Mouse (Mus musculus): ENCODE results near the gene Rab11fip4. TPM values are rescaled to one million over a fixed set of nuclear protein-coding genes. Genes with fewer than 3 reads are reported as not detected.

Gene Rab11fip4
- polyA plus RNA-seq, 1 experiment from 2014 or later = 16.2 TPM

GRCm38 (mm10) chr11:79640940-79641733, 50.1 kb downstream of the Rab11fip4 start:
- no peaks in the 10 kb centered on the region for H3K9me3 ChIP-seq
- 58% methylated on average over 8 of the region's 8 CpGs for WGBS
- no peak overlapping the region for H3K27ac ChIP-seq
- H3K36me3 ChIP-seq = no peaks in the 10 kb centered on the region
- H3K4me2 ChIP-seq = no peak overlapping the region
- H3K9ac ChIP-seq (replicated peaks) = no peak overlapping the region
- H3K4me3 ChIP-seq (replicated peaks) = no peak overlapping the region
- H3K27me3 ChIP-seq = no peaks in the 10 kb centered on the region
- ATAC-seq (ENCODE audit: insufficient number of reproducible peaks, insufficient read depth, low FRiP score, low TSS enrichment, low read depth) = no peak
- H3K4me1 ChIP-seq (replicated peaks) = peaks cover 48% of the 10 kb centered on the region

DNA sequence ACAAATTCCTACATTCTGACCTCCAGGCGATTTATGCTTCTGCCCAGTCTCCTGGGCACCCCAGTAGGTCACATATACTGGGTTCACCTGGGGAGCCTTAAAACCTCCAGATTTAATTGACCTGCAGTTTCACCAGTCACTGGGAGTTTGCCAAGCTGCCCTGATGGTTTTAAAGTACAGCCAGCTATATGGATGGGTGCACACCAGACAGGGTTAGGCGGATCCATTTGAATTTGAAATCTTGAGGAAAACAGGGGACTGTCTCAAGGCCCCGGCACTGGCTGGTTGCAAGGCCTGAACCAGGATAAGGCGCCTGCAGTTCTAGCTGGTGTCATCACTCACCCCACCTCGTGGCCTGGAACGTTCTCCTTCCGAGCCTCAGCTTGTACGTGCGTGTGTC, 52.7 kb downstream of the Rab11fip4 start:
- no peaks in the 10 kb centered on the region for H3K27me3 ChIP-seq
- no peak overlapping the region for H3K9ac ChIP-seq (replicated peaks)
- H3K27ac ChIP-seq = no peak overlapping the region
- peaks cover 69% of the 10 kb centered on the region for H3K4me1 ChIP-seq (replicated peaks)
- 56% methylated on average over 9 of the region's 9 CpGs for WGBS
- ATAC-seq (ENCODE audit: insufficient number of reproducible peaks, insufficient read depth, low FRiP score, low TSS enrichment, low read depth) = no peak
- no peak overlapping the region for H3K4me2 ChIP-seq
- H3K4me3 ChIP-seq (replicated peaks) = no peak overlapping the region
- no peaks in the 10 kb centered on the region for H3K36me3 ChIP-seq
- no peaks in the 10 kb centered on the region for H3K9me3 ChIP-seq

DNA sequence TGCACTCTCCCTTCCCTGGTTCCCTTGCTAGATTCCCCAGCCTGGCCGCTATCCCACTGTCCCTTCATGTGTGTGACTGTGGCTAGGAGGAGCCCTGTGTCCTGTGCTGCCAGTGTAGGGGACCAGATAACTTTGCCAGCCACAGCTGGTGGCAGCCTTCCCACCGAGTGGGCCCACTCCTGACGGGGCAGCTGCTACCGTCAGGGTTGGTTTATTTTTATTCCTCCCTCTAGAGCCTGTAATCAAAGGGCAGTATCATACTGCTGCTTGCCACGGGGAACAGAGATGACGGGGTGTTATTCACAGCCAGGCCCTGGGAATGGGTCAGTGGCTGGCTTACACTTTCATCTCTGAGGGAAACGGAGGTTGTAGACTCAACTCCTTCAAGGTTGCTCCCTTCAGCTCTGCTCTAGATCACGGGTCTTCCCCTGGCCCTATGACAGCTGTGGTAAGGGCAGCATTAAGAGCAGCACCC, 53.7 kb downstream of the Rab11fip4 start:
- H3K4me1 ChIP-seq (replicated peaks) = peaks cover 76% of the 10 kb centered on the region

DNA sequence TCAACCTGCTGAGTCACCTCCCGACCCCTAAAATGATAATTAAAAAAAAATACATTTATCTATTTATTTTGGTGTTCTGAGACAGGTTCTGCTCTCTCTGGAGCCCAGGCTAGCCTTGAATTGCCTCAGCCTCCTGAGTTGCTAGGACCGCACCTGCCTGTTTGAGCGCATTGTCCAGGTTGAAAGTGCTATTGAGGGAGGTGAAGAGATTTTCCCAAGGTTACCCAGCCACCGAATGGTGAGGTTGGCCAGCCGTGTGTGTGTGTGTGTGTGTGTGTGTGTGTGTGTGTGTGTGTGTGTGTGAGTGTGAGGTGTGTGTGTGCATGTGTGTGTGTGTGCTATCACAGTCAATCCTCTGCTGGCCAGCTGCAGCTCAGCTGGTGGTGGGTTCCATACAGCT, 55.0 kb downstream of the Rab11fip4 start:
- Histone ChIP-seq H3K4me2 (no peak overlapping the region), H3K27ac (no peak overlapping the region), H3K36me3 (no peaks in the 10 kb centered on the region), H3K9ac (replicated peaks) (no peak overlapping the region), H3K9me3 (no peaks in the 10 kb centered on the region), H3K4me1 (replicated peaks) (peaks cover 76% of the 10 kb centered on the region), H3K27me3 (no peaks in the 10 kb centered on the region), H3K4me3 (replicated peaks) (no peak overlapping the region)
- no peak for ATAC-seq (ENCODE audit: insufficient number of reproducible peaks, insufficient read depth, low FRiP score, low TSS enrichment, low read depth)
- 58% methylated on average over 5 of the region's 5 CpGs for WGBS

More for the DNA sequence above, 53.7 kb downstream of the Rab11fip4 start:
- Histone ChIP-seq H3K36me3 (no peaks in the 10 kb centered on the region), H3K27me3 (no peaks in the 10 kb centered on the region), H3K9ac (replicated peaks) (no peak overlapping the region), H3K4me3 (replicated peaks) (no peak overlapping the region), H3K9me3 (no peaks in the 10 kb centered on the region), H3K27ac (0 out of 2 replicates have a peak overlapping the region, but pooled peaks have one; percentile 2), H3K4me2 (no peak overlapping the region)
- 32% methylated on average over 8 of the region's 8 CpGs for WGBS
- ATAC-seq (ENCODE audit: insufficient number of reproducible peaks, insufficient read depth, low FRiP score, low TSS enrichment, low read depth) = no peak

GRCm38 (mm10) chr11:79646467-79647070, 55.6 kb downstream of the Rab11fip4 start:
- no peaks in the 10 kb centered on the region for H3K27me3 ChIP-seq
- H3K4me3 ChIP-seq (replicated peaks) = no peak overlapping the region
- 28% methylated on average over 12 of the region's 12 CpGs for whole genome bisulfite sequencing
- no peaks in the 10 kb centered on the region for H3K36me3 ChIP-seq
- H3K27ac ChIP-seq = no peak overlapping the region
- H3K9ac ChIP-seq (replicated peaks) = no peak overlapping the region; the same call in 1 of the 2 replicates
- no peaks in the 10 kb centered on the region for H3K9me3 ChIP-seq
- no peak for ATAC-seq (ENCODE audit: insufficient number of reproducible peaks, insufficient read depth, low FRiP score, low TSS enrichment, low read depth)
- H3K4me2 ChIP-seq = no peak overlapping the region
- H3K4me1 ChIP-seq (replicated peaks) = peaks cover 78% of the 10 kb centered on the region

DNA sequence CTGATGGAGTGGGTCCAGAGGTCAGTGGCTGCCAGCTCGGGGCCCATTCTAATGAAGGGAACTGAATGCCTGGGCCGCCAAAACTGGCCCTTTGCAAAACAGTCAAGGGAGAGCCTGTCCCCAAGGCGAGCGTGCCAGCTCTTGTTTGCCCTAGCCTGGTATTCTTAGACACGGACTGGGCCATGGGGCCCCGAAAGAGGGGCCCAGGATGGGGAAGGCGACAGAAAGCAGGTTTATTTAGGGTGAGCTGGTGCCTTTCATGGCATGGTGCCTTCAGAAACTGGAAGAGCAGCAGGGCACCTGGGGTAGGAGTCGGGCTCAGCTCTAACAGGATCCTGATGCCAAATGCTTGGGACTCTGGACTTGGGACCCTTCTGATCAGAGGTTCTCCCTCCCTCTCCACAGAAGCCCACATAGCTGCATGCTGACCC, 56.1 kb downstream of the Rab11fip4 start:
- H3K4me3 ChIP-seq (replicated peaks) = no peak overlapping the region
- no peak overlapping the region for H3K4me2 ChIP-seq
- no peak for ATAC-seq (ENCODE audit: insufficient number of reproducible peaks, insufficient read depth, low FRiP score, low TSS enrichment, low read depth)
- no peaks in the 10 kb centered on the region for H3K36me3 ChIP-seq
- peaks cover 83% of the 10 kb centered on the region for H3K4me1 ChIP-seq (replicated peaks)
- no peak overlapping the region for H3K27ac ChIP-seq
- 63% methylated on average over 8 of the region's 8 CpGs for WGBS
- no peaks in the 10 kb centered on the region for H3K27me3 ChIP-seq
- no peaks in the 10 kb centered on the region for H3K9me3 ChIP-seq
- H3K9ac ChIP-seq (replicated peaks) = no peak overlapping the region; the same call in 1 of the 2 replicates

- Histone ChIP-seq H3K9me3 (no peaks in the 10 kb centered on the region), H3K9ac (replicated peaks) (peak overlapping the region; percentile 23; the same call in 1 of the 2 replicates), H3K4me2 (peak overlapping the region; percentile 15; the same call in 1 of the 2 replicates), H3K36me3 (no peaks in the 10 kb centered on the region), H3K27ac (peak overlapping the region; percentile 90), H3K27me3 (no peaks in the 10 kb centered on the region), H3K4me1 (replicated peaks) (peaks cover 68% of the 10 kb centered on the region), H3K4me3 (replicated peaks) (no peak overlapping the region)
- 62% methylated on average over 5 of the region's 5 CpGs for WGBS
- ATAC-seq (ENCODE audit: insufficient number of reproducible peaks, insufficient read depth, low FRiP score, low TSS enrichment, low read depth) = peak; percentile 54
These were observed 59.4 kb downstream of the Rab11fip4 start for GRCm38 (mm10) chr11:79650359-79650835.

- 76% methylated on average over 9 of the region's 9 CpGs for WGBS
- no peak for ATAC-seq (ENCODE audit: insufficient number of reproducible peaks, insufficient read depth, low FRiP score, low TSS enrichment, low read depth)
- H3K4me1 ChIP-seq (replicated peaks) = peaks cover 51% of the 10 kb centered on the region
These were observed 61.2 kb downstream of the Rab11fip4 start for GRCm38 (mm10) chr11:79652257-79652656.

DNA sequence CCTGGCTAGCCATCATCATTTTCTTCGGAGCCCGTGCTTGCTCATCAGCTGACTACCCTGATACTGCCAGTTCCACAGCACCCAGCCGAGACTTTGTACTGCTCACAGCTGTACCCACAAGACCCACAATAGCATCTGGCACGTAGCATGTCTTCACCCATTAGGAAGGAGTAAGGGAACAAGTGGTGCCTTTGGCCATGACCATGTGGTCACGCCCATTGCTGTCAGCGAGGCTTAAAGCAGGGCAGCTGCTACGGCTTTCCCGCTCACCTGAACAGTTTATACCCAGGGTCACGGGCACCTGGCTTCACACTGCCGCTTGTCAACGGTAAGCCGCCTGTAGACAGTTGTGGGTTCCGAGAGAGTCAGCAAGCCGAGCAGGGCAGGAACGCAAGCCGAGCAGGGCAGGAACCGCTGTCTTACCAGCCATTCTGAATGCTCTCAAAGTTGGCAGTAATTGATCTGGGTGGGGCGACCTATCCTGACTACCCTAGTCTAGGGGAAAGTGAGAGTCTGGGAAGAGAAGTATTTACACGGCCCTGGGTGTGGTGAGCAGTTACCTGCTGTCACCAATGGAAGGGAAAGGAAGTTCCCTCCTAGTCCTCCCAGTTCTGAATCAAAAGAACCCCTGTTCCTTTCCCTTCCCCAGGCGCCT, 62.0 kb downstream of the Rab11fip4 start:
- H3K27me3 ChIP-seq = no peaks in the 10 kb centered on the region
- no peak overlapping the region for H3K9ac ChIP-seq (replicated peaks)
- no peaks in the 10 kb centered on the region for H3K9me3 ChIP-seq
- no peak overlapping the region for H3K4me2 ChIP-seq
- H3K36me3 ChIP-seq = no peaks in the 10 kb centered on the region
- no peak for ATAC-seq (ENCODE audit: insufficient number of reproducible peaks, insufficient read depth, low FRiP score, low TSS enrichment, low read depth)
- H3K27ac ChIP-seq = no peak overlapping the region
- peaks cover 46% of the 10 kb centered on the region for H3K4me1 ChIP-seq (replicated peaks)
- WGBS = 79% methylated on average over 20 of the region's 20 CpGs
- no peak overlapping the region for H3K4me3 ChIP-seq (replicated peaks)

More at GRCm38 (mm10) chr11:79652257-79652656, 61.2 kb downstream of the Rab11fip4 start:
- Histone ChIP-seq H3K27me3 (no peaks in the 10 kb centered on the region), H3K4me2 (no peak overlapping the region), H3K36me3 (no peaks in the 10 kb centered on the region), H3K27ac (no peak overlapping the region), H3K9ac (replicated peaks) (no peak overlapping the region), H3K4me3 (replicated peaks) (no peak overlapping the region), H3K9me3 (no peaks in the 10 kb centered on the region)

GRCm38 (mm10) chr11:79654407-79654831, 63.4 kb downstream of the Rab11fip4 start:
- Histone ChIP-seq H3K4me2 (no peak overlapping the region), H3K9me3 (no peaks in the 10 kb centered on the region), H3K4me3 (replicated peaks) (no peak overlapping the region), H3K9ac (replicated peaks) (no peak overlapping the region), H3K27ac (no peak overlapping the region), H3K4me1 (replicated peaks) (peaks cover 34% of the 10 kb centered on the region), H3K36me3 (no peaks in the 10 kb centered on the region), H3K27me3 (no peaks in the 10 kb centered on the region)
- ATAC-seq (ENCODE audit: insufficient number of reproducible peaks, insufficient read depth, low FRiP score, low TSS enrichment, low read depth) = no peak
- WGBS = 86% methylated on average over 4 of the region's 4 CpGs

DNA sequence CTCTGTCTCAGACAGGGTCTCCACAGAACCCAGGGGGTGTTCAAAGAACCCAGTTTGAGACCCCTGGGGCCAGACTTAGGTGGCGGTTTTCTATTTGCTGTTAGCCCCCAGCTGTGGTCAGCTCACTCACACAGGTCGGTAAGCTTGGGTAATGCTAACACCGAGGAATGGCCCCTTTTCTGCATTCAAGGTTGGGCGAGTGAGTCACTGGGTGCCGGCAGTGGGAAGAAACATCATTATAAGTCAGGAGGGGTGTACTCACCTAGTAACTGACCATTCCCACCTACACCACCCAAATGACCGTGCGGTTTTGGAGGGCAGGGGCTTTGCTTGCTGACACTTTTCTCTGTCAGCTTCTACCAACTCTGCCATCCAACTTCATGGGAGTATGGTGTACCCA, 64.6 kb downstream of the Rab11fip4 start:
- H3K4me1 ChIP-seq (replicated peaks) = peaks cover 26% of the 10 kb centered on the region
- H3K9ac ChIP-seq (replicated peaks) = no peak overlapping the region
- no peak overlapping the region for H3K27ac ChIP-seq
- H3K36me3 ChIP-seq = no peaks in the 10 kb centered on the region
- no peaks in the 10 kb centered on the region for H3K9me3 ChIP-seq
- no peak overlapping the region for H3K4me3 ChIP-seq (replicated peaks)
- H3K27me3 ChIP-seq = no peaks in the 10 kb centered on the region
- 90% methylated on average over 7 of the region's 7 CpGs for WGBS
- no peak for ATAC-seq (ENCODE audit: insufficient number of reproducible peaks, insufficient read depth, low FRiP score, low TSS enrichment, low read depth)
- no peak overlapping the region for H3K4me2 ChIP-seq
